ENCODE assay signal across 25 mouse cellular contexts in the genomic region with DNA sequence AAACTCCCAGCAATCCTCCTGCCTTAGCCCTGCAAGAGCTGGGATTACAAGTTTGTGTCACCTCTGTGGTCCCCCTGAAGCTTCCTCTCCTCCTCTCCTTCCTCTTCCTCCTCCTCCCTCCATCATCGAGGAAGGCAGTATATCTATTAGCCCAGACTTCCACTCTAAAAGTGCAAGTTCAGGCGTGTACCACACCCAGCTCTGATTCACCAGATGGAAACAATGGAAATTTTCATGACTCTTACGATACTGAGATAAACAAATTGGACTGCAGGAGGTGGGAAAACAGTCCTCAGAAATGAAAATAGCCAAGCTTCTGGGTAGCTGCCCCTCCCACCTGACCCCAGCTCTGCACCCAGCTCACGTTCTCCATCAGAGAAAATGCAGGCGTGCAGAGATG. TPM values are rescaled to one million over a fixed set of nuclear protein-coding genes. Genes with fewer than 3 reads are reported as not detected.
A peak's percentile ranks its signal among the peaks of the same experiment; 100 is the strongest.
DNase-seq lines count a peak whose midpoint lies in the region; ATAC-seq and TF ChIP-seq lines count a peak whose summit lies in the region.
"Had no signal": no experiment of that assay in that cellular context is flagged by ENCODE, and none has a peak within 500 bp of the region (broad histone marks: within the 10 kb centered on the region; RNA-seq: fewer than 3 reads in every experiment).

No protein-coding gene starts in this region.

- H3K36me3 ChIP-seq in embryonic facial prominence, embryonic 15.5 days, result no peaks in the 10 kb centered on the region
- H3K36me3 ChIP-seq in embryonic facial prominence, embryonic 10.5 days (replicated peaks), result no peaks in the 10 kb centered on the region
- H3K36me3 ChIP-seq in heart, postnatal 0 days (replicated peaks; ENCODE audit: control insufficient read depth, insufficient read depth, low read length), result no peaks in the 10 kb centered on the region
- H3K36me3 ChIP-seq in liver, postnatal 0 days (replicated peaks; ENCODE audit: insufficient read depth, low read length), result no peaks in the 10 kb centered on the region
- no peaks in the 10 kb centered on the region for H3K36me3 ChIP-seq in liver, embryonic 11.5 days (ENCODE audit: control insufficient read depth, insufficient read depth, low read length)
- H3K36me3 ChIP-seq in stomach, postnatal 0 days (ENCODE audit: control insufficient read depth, insufficient read depth, low read length), result no peaks in the 10 kb centered on the region
- no peaks in the 10 kb centered on the region for H3K36me3 ChIP-seq in hindbrain, embryonic 13.5 days
- H3K36me3 ChIP-seq: heart, embryonic 15.5 days; liver, embryonic 15.5 days had no signal

- no peak overlapping the region for H3K4me2 ChIP-seq in embryonic facial prominence, embryonic 15.5 days (replicated peaks)
- no peak overlapping the region for H3K4me2 ChIP-seq in heart, postnatal 0 days (ENCODE audit: low read depth, low read length)
- H3K4me2 ChIP-seq in liver, postnatal 0 days (ENCODE audit: low read depth, low read length), result no peak overlapping the region
- H3K4me2 ChIP-seq in liver, embryonic 11.5 days, result no peak overlapping the region
- 0 out of 2 replicates have a peak overlapping the region, but pooled peaks have one; percentile 5 for H3K4me2 ChIP-seq in stomach, postnatal 0 days (replicated peaks; ENCODE audit: low read depth)
- H3K4me2 ChIP-seq in hindbrain, embryonic 13.5 days, result no peak overlapping the region
- H3K4me2 ChIP-seq: heart, embryonic 15.5 days; liver, embryonic 15.5 days had no signal

- no peaks in the 10 kb centered on the region for H3K9me3 ChIP-seq in embryonic facial prominence, embryonic 15.5 days (replicated peaks)
- no peaks in the 10 kb centered on the region for H3K9me3 ChIP-seq in embryonic facial prominence, embryonic 10.5 days
- H3K9me3 ChIP-seq in heart, postnatal 0 days (replicated peaks; ENCODE audit: control insufficient read depth, low read length), result no peaks in the 10 kb centered on the region
- H3K9me3 ChIP-seq in liver, postnatal 0 days (ENCODE audit: low read length), result no peaks in the 10 kb centered on the region
- no peaks in the 10 kb centered on the region for H3K9me3 ChIP-seq in liver, embryonic 11.5 days (ENCODE audit: control insufficient read depth, low read length)
- no peaks in the 10 kb centered on the region for H3K9me3 ChIP-seq in stomach, postnatal 0 days (ENCODE audit: control insufficient read depth, low read length)
- no peaks in the 10 kb centered on the region for H3K9me3 ChIP-seq in hindbrain, embryonic 13.5 days
- H3K9me3 ChIP-seq: heart, embryonic 15.5 days; liver, embryonic 15.5 days had no signal

- TF ChIP-seq EP300 in heart, postnatal 0 days (IDR thresholded peaks at IDR 0.05; ENCODE audit: low read depth), result no peak
- 0 out of 2 replicates have a peak, but pooled peaks have one; percentile 8 for TF ChIP-seq EP300 in liver, postnatal 0 days (IDR thresholded peaks at IDR 0.05; ENCODE audit: low read depth)
- no peak for TF ChIP-seq EP300 in stomach, postnatal 0 days (optimal IDR thresholded peaks at IDR 0.05)

- peaks cover 18% of the 10 kb centered on the region; the same call in 1 of the 2 replicates for H3K4me1 ChIP-seq in embryonic facial prominence, embryonic 15.5 days
- H3K4me1 ChIP-seq in embryonic facial prominence, embryonic 10.5 days, result peaks cover 10% of the 10 kb centered on the region
- H3K4me1 ChIP-seq in heart, postnatal 0 days (ENCODE audit: control insufficient read depth, insufficient read depth), result no peaks in the 10 kb centered on the region
- no peaks in the 10 kb centered on the region for H3K4me1 ChIP-seq in liver, postnatal 0 days (ENCODE audit: insufficient read depth)
- no peaks in the 10 kb centered on the region for H3K4me1 ChIP-seq in liver, embryonic 11.5 days (replicated peaks; ENCODE audit: control insufficient read depth, insufficient read depth, low read length)
- H3K4me1 ChIP-seq in stomach, postnatal 0 days (replicated peaks; ENCODE audit: control insufficient read depth, insufficient read depth), result 0 out of 2 replicates have a peak, but pooled peaks cover 3% of the 10 kb centered on the region
- no peaks in the 10 kb centered on the region for H3K4me1 ChIP-seq in hindbrain, embryonic 13.5 days (replicated peaks)
- H3K4me1 ChIP-seq: heart, embryonic 15.5 days; liver, embryonic 15.5 days had no signal

- no peak overlapping the region for H3K9ac ChIP-seq in embryonic facial prominence, embryonic 15.5 days
- no peak overlapping the region for H3K9ac ChIP-seq in heart, postnatal 0 days (replicated peaks; ENCODE audit: low read depth, low read length)
- no peak overlapping the region for H3K9ac ChIP-seq in liver, postnatal 0 days (replicated peaks)
- H3K9ac ChIP-seq in liver, embryonic 11.5 days (ENCODE audit: low read depth, low read length), result no peak overlapping the region
- no peak overlapping the region for H3K9ac ChIP-seq in stomach, postnatal 0 days (ENCODE audit: low read length)
- no peak overlapping the region for H3K9ac ChIP-seq in hindbrain, embryonic 13.5 days
- H3K9ac ChIP-seq: heart, embryonic 15.5 days; liver, embryonic 15.5 days had no signal

- H3K4me3 ChIP-seq in embryonic facial prominence, embryonic 15.5 days (replicated peaks), result no peak overlapping the region
- no peak overlapping the region for H3K4me3 ChIP-seq in embryonic facial prominence, embryonic 10.5 days
- H3K4me3 ChIP-seq in heart, postnatal 0 days (ENCODE audit: low read depth, low read length), result no peak overlapping the region
- no peak overlapping the region for H3K4me3 ChIP-seq in liver, postnatal 0 days (ENCODE audit: low read depth, low read length)
- no peak overlapping the region for H3K4me3 ChIP-seq in liver, embryonic 11.5 days (ENCODE audit: low read depth, low read length)
- no peak overlapping the region for H3K4me3 ChIP-seq in stomach, postnatal 0 days (ENCODE audit: low read depth, low read length)
- H3K4me3 ChIP-seq in hindbrain, embryonic 13.5 days, result no peak overlapping the region
- H3K4me3 ChIP-seq: heart, embryonic 15.5 days; left cerebral cortex, adult 2 months; liver, embryonic 15.5 days had no signal

- H3K27ac ChIP-seq in embryonic facial prominence, embryonic 15.5 days (replicated peaks), result peak overlapping the region; percentile 74
- no peak overlapping the region for H3K27ac ChIP-seq in embryonic facial prominence, embryonic 10.5 days (replicated peaks)
- H3K27ac ChIP-seq in heart, postnatal 0 days (ENCODE audit: low read depth), result 0 out of 2 replicates have a peak overlapping the region, but pooled peaks have one; percentile 44
- H3K27ac ChIP-seq in liver, postnatal 0 days (ENCODE audit: low read depth), result no peak overlapping the region
- H3K27ac ChIP-seq in liver, embryonic 11.5 days (ENCODE audit: low read depth, low read length), result no peak overlapping the region
- peak overlapping the region; percentile 80 for H3K27ac ChIP-seq in stomach, postnatal 0 days (replicated peaks)
- H3K27ac ChIP-seq in hindbrain, embryonic 13.5 days, result no peak overlapping the region
- H3K27ac ChIP-seq: heart, embryonic 15.5 days; left cerebral cortex, adult 2 months; liver, embryonic 15.5 days had no signal

- intact Hi-C loops in heart, postnatal 10 days (cut with DNase I), result no loop called here

- H3K27me3 ChIP-seq in embryonic facial prominence, embryonic 15.5 days, result peaks cover 25% of the 10 kb centered on the region
- H3K27me3 ChIP-seq in embryonic facial prominence, embryonic 10.5 days (replicated peaks; ENCODE audit: low read depth, poor library complexity, severe bottlenecking), result peaks cover 81% of the 10 kb centered on the region
- peaks cover 23% of the 10 kb centered on the region for H3K27me3 ChIP-seq in heart, postnatal 0 days (ENCODE audit: control insufficient read depth, insufficient read depth, low read length)
- H3K27me3 ChIP-seq in liver, postnatal 0 days (ENCODE audit: insufficient read depth, low read length), result peaks cover 23% of the 10 kb centered on the region
- H3K27me3 ChIP-seq in liver, embryonic 11.5 days (replicated peaks; ENCODE audit: control insufficient read depth, insufficient read depth, low read length), result peaks cover 34% of the 10 kb centered on the region
- H3K27me3 ChIP-seq in stomach, postnatal 0 days (ENCODE audit: control insufficient read depth, insufficient read depth, low read length), result no peaks in the 10 kb centered on the region
- H3K27me3 ChIP-seq in hindbrain, embryonic 13.5 days, result peaks cover 83% of the 10 kb centered on the region
- H3K27me3 ChIP-seq: CH12.LX had no signal

- no peak for DNase-seq in embryonic facial prominence, embryonic 10.5 days (ENCODE audit: low spot score)
- DNase-seq in heart, postnatal 0 days (ENCODE audit: low spot score), result no peak
- no peak for DNase-seq in heart, postnatal 10 days
- no peak for DNase-seq in liver, postnatal 0 days
- no peak for DNase-seq in liver, embryonic 11.5 days (ENCODE audit: low spot score)
- no peak for DNase-seq in stomach, postnatal 0 days (ENCODE audit: low spot score)
- DNase-seq: cerebellum, adult 2 months; kidney, postnatal 36 days; layer of hippocampus, adult 9-11 months; lung, postnatal 14 days; midbrain, embryonic 14.5 days; thymus, adult 18-20 months; thymus, postnatal 4 days had no signal

- no peak for ATAC-seq in embryonic facial prominence, embryonic 15.5 days (ENCODE audit: insufficient number of reproducible peaks, low FRiP score, low TSS enrichment, low read depth)
- no peak for ATAC-seq in heart, postnatal 0 days (ENCODE audit: insufficient read depth, low read depth)
- ATAC-seq in liver, postnatal 0 days, result no peak
- no peak for ATAC-seq in liver, embryonic 11.5 days (replicated peaks; ENCODE audit: low FRiP score)
- 0 out of 2 replicates have a peak, but pooled peaks have one; percentile 28 for ATAC-seq in stomach, postnatal 0 days (ENCODE audit: low FRiP score, low TSS enrichment)
- no peak for ATAC-seq in hindbrain, embryonic 13.5 days (ENCODE audit: low FRiP score)
- ATAC-seq: forebrain, embryonic 16.5 days; hindbrain, embryonic 16.5 days; intestine, embryonic 16.5 days had no signal

- 55% methylated on average over 5 of the region's 5 CpGs for WGBS in embryonic facial prominence, embryonic 15.5 days
- 77% methylated on average over 5 of the region's 5 CpGs for WGBS in embryonic facial prominence, embryonic 10.5 days
- WGBS in heart, postnatal 0 days, result 49% methylated on average over 5 of the region's 5 CpGs
- WGBS in liver, postnatal 0 days (ENCODE audit: insufficient replicate concordance), result 54% methylated on average over 5 of the region's 5 CpGs
- 49% methylated on average over 5 of the region's 5 CpGs for WGBS in liver, embryonic 11.5 days
- 40% methylated on average over 5 of the region's 5 CpGs for WGBS in stomach, postnatal 0 days
- 84% methylated on average over 5 of the region's 5 CpGs for WGBS in hindbrain, embryonic 13.5 days

- no peak for TF ChIP-seq CTCF in heart, postnatal 0 days (IDR thresholded peaks at IDR 0.05; ENCODE audit: low read depth)
- no peak for TF ChIP-seq CTCF in liver, postnatal 0 days (IDR thresholded peaks at IDR 0.05; ENCODE audit: low read depth)
- no peak for TF ChIP-seq CTCF in stomach, postnatal 0 days (IDR thresholded peaks at IDR 0.05; ENCODE audit: low read depth)

RNA-seq across cellular contexts. Expression of gene Gm20481, which starts 4.1 kb away (rescaled TPM):
- polyA plus RNA-seq in embryonic facial prominence, embryonic 15.5 days (2015; fragmentation: Nextera tagmentation; extraction: Ambion mirVana), result not detected in 2 replicates
- not detected in 2 replicates for polyA plus RNA-seq in embryonic facial prominence, embryonic 10.5 days (2016; fragmentation: Nextera tagmentation; extraction: Ambion mirVana)
- total RNA-seq in heart, postnatal 0 days (2014; rRNA removed; ENCODE audit: low replicate concordance), result not detected in 2 replicates
- not detected in 2 replicates for polyA plus RNA-seq in heart, postnatal 0 days (2015; fragmentation: Nextera tagmentation; extraction: Ambion mirVana)
- total RNA-seq in heart, postnatal 10 days (2021), result not detected
- polyA plus RNA-seq in liver, postnatal 0 days (2015; fragmentation: Nextera tagmentation; extraction: Ambion mirVana), result 0.28 TPM in 1 of 2 replicates, not detected in the other
- not detected in 2 replicates for polyA plus RNA-seq in liver, embryonic 11.5 days (2014; fragmentation: Nextera tagmentation; extraction: Ambion mirVana)
- not detected in 2 replicates for polyA plus RNA-seq in stomach, postnatal 0 days (2015; fragmentation: Nextera tagmentation; extraction: Ambion mirVana)
- polyA plus RNA-seq in hindbrain, embryonic 13.5 days (2015; fragmentation: Nextera tagmentation; extraction: Ambion mirVana), result not detected in 2 replicates
- total RNA-seq: CH12.LX; left cerebral cortex, adult 2 months; megakaryocyte, adult 5-6 weeks had no signal
- polyA plus RNA-seq: cerebellum, adult 2 months; embryonic facial prominence, embryonic 11.5 days; forebrain, embryonic 16.5 days; heart, embryonic 15.5 days; hindbrain, embryonic 16.5 days; intestine, embryonic 16.5 days; liver, embryonic 15.5 days; neural tube, embryonic 14.5 days had no signal

RNA-seq across cellular contexts. Expression of gene Hspa1a, which starts 6.3 kb away (rescaled TPM):
- polyA plus RNA-seq in embryonic facial prominence, embryonic 15.5 days (2015; fragmentation: Nextera tagmentation; extraction: Ambion mirVana), result 19.5 and 19.7 TPM in 2 replicates
- polyA plus RNA-seq in embryonic facial prominence, embryonic 10.5 days (2016; fragmentation: Nextera tagmentation; extraction: Ambion mirVana), result 1.3 and 1.9 TPM in 2 replicates
- 8.2 and 10.2 TPM in 2 replicates for total RNA-seq in heart, postnatal 0 days (2014; rRNA removed; ENCODE audit: low replicate concordance)
- polyA plus RNA-seq in heart, postnatal 0 days (2015; fragmentation: Nextera tagmentation; extraction: Ambion mirVana), result 2.5 and 2.8 TPM in 2 replicates
- 1 to 10 TPM; 2.6 TPM for total RNA-seq in heart, postnatal 10 days (2021)
- 0.46 and 0.59 TPM in 2 replicates for polyA plus RNA-seq in liver, postnatal 0 days (2015; fragmentation: Nextera tagmentation; extraction: Ambion mirVana)
- polyA plus RNA-seq in liver, embryonic 11.5 days (2014; fragmentation: Nextera tagmentation; extraction: Ambion mirVana), result 4.7 and 5.7 TPM in 2 replicates
- polyA plus RNA-seq in stomach, postnatal 0 days (2015; fragmentation: Nextera tagmentation; extraction: Ambion mirVana), result 24.1 and 25.9 TPM in 2 replicates
- 4.0 and 4.6 TPM in 2 replicates for polyA plus RNA-seq in hindbrain, embryonic 13.5 days (2015; fragmentation: Nextera tagmentation; extraction: Ambion mirVana)
- total RNA-seq: CH12.LX had no signal

RNA-seq across cellular contexts. Expression of gene Hspa1b, which starts 6.6 kb away (rescaled TPM):
- 2.2 and 3.4 TPM in 2 replicates for polyA plus RNA-seq in embryonic facial prominence, embryonic 15.5 days (2015; fragmentation: Nextera tagmentation; extraction: Ambion mirVana)
- 0.13 and 0.15 TPM in 2 replicates for polyA plus RNA-seq in embryonic facial prominence, embryonic 10.5 days (2016; fragmentation: Nextera tagmentation; extraction: Ambion mirVana)
- total RNA-seq in heart, postnatal 0 days (2014; rRNA removed; ENCODE audit: low replicate concordance), result 6.0 and 21.6 TPM in 2 replicates
- polyA plus RNA-seq in heart, postnatal 0 days (2015; fragmentation: Nextera tagmentation; extraction: Ambion mirVana), result 0.14 and 0.25 TPM in 2 replicates
- 1 to 10 TPM; 3.9 to 4.5 TPM for total RNA-seq in heart, postnatal 10 days (2021)
- 0.06 and 0.12 TPM in 2 replicates for polyA plus RNA-seq in liver, postnatal 0 days (2015; fragmentation: Nextera tagmentation; extraction: Ambion mirVana)
- 0.14 and 0.41 TPM in 2 replicates for polyA plus RNA-seq in liver, embryonic 11.5 days (2014; fragmentation: Nextera tagmentation; extraction: Ambion mirVana)
- 3.0 TPM in 2 replicates for polyA plus RNA-seq in stomach, postnatal 0 days (2015; fragmentation: Nextera tagmentation; extraction: Ambion mirVana)
- 0.26 and 0.32 TPM in 2 replicates for polyA plus RNA-seq in hindbrain, embryonic 13.5 days (2015; fragmentation: Nextera tagmentation; extraction: Ambion mirVana)
- polyA plus RNA-seq: forebrain, embryonic 16.5 days had no signal

RNA-seq across cellular contexts. Expression of gene Hspa1l, which starts 6.9 kb away (rescaled TPM):
- 0.71 and 0.77 TPM in 2 replicates for polyA plus RNA-seq in embryonic facial prominence, embryonic 15.5 days (2015; fragmentation: Nextera tagmentation; extraction: Ambion mirVana)
- polyA plus RNA-seq in embryonic facial prominence, embryonic 10.5 days (2016; fragmentation: Nextera tagmentation; extraction: Ambion mirVana), result 1.1 TPM in 2 replicates
- 3.3 and 5.1 TPM in 2 replicates for total RNA-seq in heart, postnatal 0 days (2014; rRNA removed; ENCODE audit: low replicate concordance)
- 1.6 and 1.8 TPM in 2 replicates for polyA plus RNA-seq in heart, postnatal 0 days (2015; fragmentation: Nextera tagmentation; extraction: Ambion mirVana)
- 1 to 10 TPM; 4.0 to 4.1 TPM for total RNA-seq in heart, postnatal 10 days (2021)
- polyA plus RNA-seq in liver, postnatal 0 days (2015; fragmentation: Nextera tagmentation; extraction: Ambion mirVana), result 0.18 TPM in 1 of 2 replicates, not detected in the other
- polyA plus RNA-seq in liver, embryonic 11.5 days (2014; fragmentation: Nextera tagmentation; extraction: Ambion mirVana), result 0.66 and 1.5 TPM in 2 replicates
- 0.25 and 0.48 TPM in 2 replicates for polyA plus RNA-seq in stomach, postnatal 0 days (2015; fragmentation: Nextera tagmentation; extraction: Ambion mirVana)
- 0.85 and 1.1 TPM in 2 replicates for polyA plus RNA-seq in hindbrain, embryonic 13.5 days (2015; fragmentation: Nextera tagmentation; extraction: Ambion mirVana)

RNA-seq across cellular contexts. Expression of gene Lsm2, which starts 16.0 kb away (rescaled TPM):
- 163 and 173 TPM in 2 replicates for polyA plus RNA-seq in embryonic facial prominence, embryonic 15.5 days (2015; fragmentation: Nextera tagmentation; extraction: Ambion mirVana)
- polyA plus RNA-seq in embryonic facial prominence, embryonic 10.5 days (2016; fragmentation: Nextera tagmentation; extraction: Ambion mirVana), result 339 and 361 TPM in 2 replicates
- 23.1 and 43.3 TPM in 2 replicates for total RNA-seq in heart, postnatal 0 days (2014; rRNA removed; ENCODE audit: low replicate concordance)
- 63.5 and 64.2 TPM in 2 replicates for polyA plus RNA-seq in heart, postnatal 0 days (2015; fragmentation: Nextera tagmentation; extraction: Ambion mirVana)
- total RNA-seq in heart, postnatal 10 days (2021), result 10 to 100 TPM; 28.8 to 31.7 TPM
- polyA plus RNA-seq in liver, postnatal 0 days (2015; fragmentation: Nextera tagmentation; extraction: Ambion mirVana), result 69.8 and 76.7 TPM in 2 replicates
- polyA plus RNA-seq in liver, embryonic 11.5 days (2014; fragmentation: Nextera tagmentation; extraction: Ambion mirVana), result 304 and 315 TPM in 2 replicates
- 69.2 and 75.1 TPM in 2 replicates for polyA plus RNA-seq in stomach, postnatal 0 days (2015; fragmentation: Nextera tagmentation; extraction: Ambion mirVana)
- polyA plus RNA-seq in hindbrain, embryonic 13.5 days (2015; fragmentation: Nextera tagmentation; extraction: Ambion mirVana), result 112 and 117 TPM in 2 replicates

Comparison
In these comparisons a context has a peak if more than half of its experiments do, and no peak if none do; other contexts are left out.
1. H3K27ac ChIP-seq: peak in embryonic facial prominence, embryonic 15.5 days (single experiment), heart, postnatal 0 days (single experiment) and stomach, postnatal 0 days (single experiment); none in embryonic facial prominence, embryonic 10.5 days (single experiment), liver, postnatal 0 days (single experiment), liver, embryonic 11.5 days (single experiment) and hindbrain, embryonic 13.5 days (single experiment).